In genomic region chr14:55898947-55899346, GRCm38 (mm10) we compare ENCODE assay signal across 9 mouse cellular contexts. TPM values are rescaled to one million over a fixed set of nuclear protein-coding genes. Genes with fewer than 3 reads are reported as not detected.
DNase-seq lines count a peak whose midpoint lies in the region; ATAC-seq and TF ChIP-seq lines count a peak whose summit lies in the region.
"Had no signal": no experiment of that assay in that cellular context is flagged by ENCODE, and none has a peak within 500 bp of the region (broad histone marks: within the 10 kb centered on the region; RNA-seq: fewer than 3 reads in every experiment).

No protein-coding gene starts in this region.

- no peak overlapping the region for H3K4me3 ChIP-seq in kidney, postnatal 0 days (replicated peaks; ENCODE audit: low read depth, low read length)
- H3K4me3 ChIP-seq in intestine, embryonic 14.5 days (ENCODE audit: low read depth, low read length): no peak overlapping the region
- H3K4me3 ChIP-seq in neural tube, embryonic 14.5 days (ENCODE audit: low read depth, low read length): 0 out of 2 replicates have a peak overlapping the region, but pooled peaks have one; percentile 46

- no peak for ATAC-seq in kidney, postnatal 0 days (replicated peaks; ENCODE audit: low FRiP score, low read depth)
- no peak for ATAC-seq in intestine, embryonic 14.5 days (replicated peaks; ENCODE audit: low FRiP score, low TSS enrichment, low read depth)
- no peak for ATAC-seq in neural tube, embryonic 14.5 days (ENCODE audit: low read depth)

- 87% methylated on average over 7 of the region's 7 CpGs for WGBS in kidney, postnatal 0 days
- WGBS in intestine, embryonic 14.5 days: 82% methylated on average over 7 of the region's 7 CpGs
- WGBS in neural tube, embryonic 14.5 days: 90% methylated on average over 7 of the region's 7 CpGs

- H3K27me3 ChIP-seq in kidney, postnatal 0 days (ENCODE audit: insufficient read depth, low read length): no peaks in the 10 kb centered on the region
- H3K27me3 ChIP-seq in intestine, embryonic 14.5 days (replicated peaks; ENCODE audit: control insufficient read depth, insufficient read depth, low read length): no peaks in the 10 kb centered on the region
- H3K27me3 ChIP-seq in neural tube, embryonic 14.5 days (ENCODE audit: control insufficient read depth, insufficient read depth, low read length): no peaks in the 10 kb centered on the region

- DNase-seq in cerebellum, adult 11-12 months: peak; percentile 45
- DNase-seq in cerebellum, adult 8-10 months: no peak
- DNase-seq in kidney, postnatal 0 days (ENCODE audit: low spot score): no peak
- no peak for DNase-seq in kidney, postnatal 10 days
- DNase-seq in intestine, embryonic 14.5 days (ENCODE audit: low spot score): no peak
- DNase-seq in urinary bladder, postnatal 25 days (ENCODE audit: low spot score): no peak
- DNase-seq in layer of hippocampus, postnatal 36 days: no peak

- peak overlapping the region; percentile 83 for H3K9ac ChIP-seq in kidney, postnatal 0 days (ENCODE audit: low read depth, low read length)
- peak overlapping the region; percentile 61; the same call in 1 of the 2 replicates for H3K9ac ChIP-seq in intestine, embryonic 14.5 days (ENCODE audit: low read length)
- H3K9ac ChIP-seq in neural tube, embryonic 14.5 days (replicated peaks; ENCODE audit: low read depth, low read length): no peak overlapping the region

- 0 out of 2 replicates have a peak, but pooled peaks cover 4% of the 10 kb centered on the region for H3K4me1 ChIP-seq in kidney, postnatal 0 days (replicated peaks; ENCODE audit: insufficient read depth, low read length)
- peaks cover 9% of the 10 kb centered on the region for H3K4me1 ChIP-seq in intestine, embryonic 14.5 days (replicated peaks; ENCODE audit: control insufficient read depth, insufficient read depth, low read length)
- peaks cover 12% of the 10 kb centered on the region for H3K4me1 ChIP-seq in neural tube, embryonic 14.5 days (ENCODE audit: control insufficient read depth, insufficient read depth, low read length)

- H3K27ac ChIP-seq in kidney, postnatal 0 days: 0 out of 2 replicates have a peak overlapping the region, but pooled peaks have one; percentile 90
- no peak overlapping the region for H3K27ac ChIP-seq in intestine, embryonic 14.5 days (ENCODE audit: low read depth)
- no peak overlapping the region for H3K27ac ChIP-seq in neural tube, embryonic 14.5 days (ENCODE audit: low read depth, low read length)

- TF ChIP-seq CTCF in kidney, postnatal 0 days (IDR thresholded peaks at IDR 0.05; ENCODE audit: low read depth): no peak

- H3K9me3 ChIP-seq in kidney, postnatal 0 days (replicated peaks; ENCODE audit: low read length): no peaks in the 10 kb centered on the region
- no peaks in the 10 kb centered on the region for H3K9me3 ChIP-seq in intestine, embryonic 14.5 days (ENCODE audit: control insufficient read depth, low read length)
- H3K9me3 ChIP-seq in neural tube, embryonic 14.5 days (ENCODE audit: control insufficient read depth, low read length): no peaks in the 10 kb centered on the region

- no peak overlapping the region for H3K4me2 ChIP-seq in kidney, postnatal 0 days (ENCODE audit: low read length)
- H3K4me2 ChIP-seq in intestine, embryonic 14.5 days (ENCODE audit: low read length): peak overlapping the region; percentile 95; the same call in 1 of the 2 replicates
- H3K4me2 ChIP-seq in neural tube, embryonic 14.5 days (ENCODE audit: low read depth, low read length): peak overlapping the region; percentile 76; the same call in 1 of the 2 replicates

- H3K36me3 ChIP-seq in kidney, postnatal 0 days (ENCODE audit: insufficient read depth, low read length): peaks cover 28% of the 10 kb centered on the region
- peaks cover 49% of the 10 kb centered on the region for H3K36me3 ChIP-seq in intestine, embryonic 14.5 days (ENCODE audit: control insufficient read depth, insufficient read depth, low read length)
- H3K36me3 ChIP-seq in neural tube, embryonic 14.5 days (ENCODE audit: control insufficient read depth, insufficient read depth, low read length): peaks cover 20% of the 10 kb centered on the region

RNA-seq across cellular contexts. Expression of gene Sdr39u1, which starts 1.1 kb away (rescaled TPM):
- 85.3 and 86.0 TPM in 2 replicates for polyA plus RNA-seq in kidney, postnatal 0 days (2015; fragmentation: Nextera tagmentation; extraction: Ambion mirVana)
- 66.2 and 70.4 TPM in 2 replicates for polyA plus RNA-seq in intestine, embryonic 14.5 days (2014; fragmentation: Nextera tagmentation; extraction: Ambion mirVana)
- polyA plus RNA-seq in neural tube, embryonic 14.5 days (2014; fragmentation: Nextera tagmentation; extraction: Ambion mirVana): 138 and 163 TPM in 2 replicates
- 10 to 100 TPM; 68.5 to 70.7 TPM for total RNA-seq in layer of hippocampus, postnatal 36 days (2021)

RNA-seq across cellular contexts. Expression of gene Khnyn, which starts 14.2 kb away (rescaled TPM):
- polyA plus RNA-seq in kidney, postnatal 0 days (2015; fragmentation: Nextera tagmentation; extraction: Ambion mirVana): 8.1 and 9.8 TPM in 2 replicates
- polyA plus RNA-seq in intestine, embryonic 14.5 days (2014; fragmentation: Nextera tagmentation; extraction: Ambion mirVana): 10.4 and 11.2 TPM in 2 replicates
- polyA plus RNA-seq in neural tube, embryonic 14.5 days (2014; fragmentation: Nextera tagmentation; extraction: Ambion mirVana): 5.9 and 7.3 TPM in 2 replicates
- total RNA-seq in layer of hippocampus, postnatal 36 days (2021): 10 to 100 TPM; 10.6 to 11.7 TPM

RNA-seq across cellular contexts. Expression of gene Cbln3, which starts 14.8 kb away (rescaled TPM):
- 0.20 and 0.28 TPM in 2 replicates for polyA plus RNA-seq in kidney, postnatal 0 days (2015; fragmentation: Nextera tagmentation; extraction: Ambion mirVana)
- polyA plus RNA-seq in intestine, embryonic 14.5 days (2014; fragmentation: Nextera tagmentation; extraction: Ambion mirVana): 0.18 and 0.23 TPM in 2 replicates
- 0.24 and 0.91 TPM in 2 replicates for polyA plus RNA-seq in neural tube, embryonic 14.5 days (2014; fragmentation: Nextera tagmentation; extraction: Ambion mirVana)
- total RNA-seq in layer of hippocampus, postnatal 36 days (2021): under 1 TPM; 0.37 to 0.43 TPM
- total RNA-seq: common myeloid progenitor, adult 5-6 weeks had no signal

RNA-seq across cellular contexts. Expression of gene Nynrin, which starts 45.1 kb away (rescaled TPM):
- 8.4 and 8.9 TPM in 2 replicates for polyA plus RNA-seq in kidney, postnatal 0 days (2015; fragmentation: Nextera tagmentation; extraction: Ambion mirVana)
- 15.9 and 18.6 TPM in 2 replicates for polyA plus RNA-seq in intestine, embryonic 14.5 days (2014; fragmentation: Nextera tagmentation; extraction: Ambion mirVana)
- 5.8 and 10.2 TPM in 2 replicates for polyA plus RNA-seq in neural tube, embryonic 14.5 days (2014; fragmentation: Nextera tagmentation; extraction: Ambion mirVana)
- 1 to 10 TPM; 6.7 to 7.3 TPM for total RNA-seq in layer of hippocampus, postnatal 36 days (2021)

RNA-seq across cellular contexts. Expression of gene Cma1, which starts 45.5 kb away (rescaled TPM):
- polyA plus RNA-seq in kidney, postnatal 0 days (2015; fragmentation: Nextera tagmentation; extraction: Ambion mirVana): 1.8 and 5.8 TPM in 2 replicates
- polyA plus RNA-seq in intestine, embryonic 14.5 days (2014; fragmentation: Nextera tagmentation; extraction: Ambion mirVana): 0.95 and 1.1 TPM in 2 replicates
- polyA plus RNA-seq in neural tube, embryonic 14.5 days (2014; fragmentation: Nextera tagmentation; extraction: Ambion mirVana): not detected in 2 replicates
- total RNA-seq in layer of hippocampus, postnatal 36 days (2021): under 1 TPM; 0.42 to 0.96 TPM
- total RNA-seq: common myeloid progenitor, adult 5-6 weeks had no signal
